Comparison of ENCODE assay signal across 11 mouse cellular contexts in genomic region chr4:126123309-126124040, GRCm38 (mm10). TPM values are rescaled to one million over a fixed set of nuclear protein-coding genes. Genes with fewer than 3 reads are reported as not detected.
DNase-seq lines count a peak whose midpoint lies in the region; ATAC-seq and TF ChIP-seq lines count a peak whose summit lies in the region.
"Had no signal": no experiment of that assay in that cellular context is flagged by ENCODE, and none has a peak within 500 bp of the region (broad histone marks: within the 10 kb centered on the region; RNA-seq: fewer than 3 reads in every experiment).

No protein-coding gene starts in this region.

- TF ChIP-seq POLR2A in cerebellum, adult 2 months (IDR thresholded peaks at IDR 0.05; ENCODE audit: borderline replicate concordance, insufficient read depth, low read length): no peak

- no peak for ATAC-seq in granulocyte monocyte progenitor cell, adult 5-6 weeks (replicated peaks; ENCODE audit: poor library complexity, severe bottlenecking)

- H3K4me3 ChIP-seq in cerebellum, adult 2 months (replicated peaks; ENCODE audit: insufficient read depth, low read depth, low read length): no peak overlapping the region
- H3K4me3 ChIP-seq in left cerebral cortex, adult 2 months: no peak overlapping the region
- H3K4me3 ChIP-seq: embryonic facial prominence, embryonic 10.5 days; kidney, embryonic 15.5 days; liver, embryonic 15.5 days had no signal

- no peak for TF ChIP-seq CTCF in cerebellum, adult 2 months (IDR thresholded peaks at IDR 0.05; ENCODE audit: borderline replicate concordance, insufficient read depth, low read depth, low read length)
- no peak for TF ChIP-seq CTCF in left cerebral cortex, adult 2 months (IDR thresholded peaks at IDR 0.05)

- H3K27me3 ChIP-seq in cerebellum, adult 2 months (ENCODE audit: control insufficient read depth, insufficient read depth, low read length): no peaks in the 10 kb centered on the region
- H3K27me3 ChIP-seq: kidney, embryonic 15.5 days; liver, embryonic 15.5 days had no signal

- WGBS in cerebellum, adult 2 months: 15% methylated on average over 10 of the region's 10 CpGs

- peak overlapping the region; percentile 58 for H3K27ac ChIP-seq in cerebellum, adult 2 months (ENCODE audit: insufficient read depth, low read length)
- peak overlapping the region; percentile 51; the same call in 1 of the 2 replicates for H3K27ac ChIP-seq in left cerebral cortex, adult 2 months
- H3K27ac ChIP-seq: embryonic facial prominence, embryonic 10.5 days; kidney, embryonic 15.5 days; liver, embryonic 15.5 days had no signal

- peak; percentile 50 to 58 for DNase-seq in cerebellum, adult 2 months
- no peak for DNase-seq in cerebellum, adult 11 months
- DNase-seq in left cerebral cortex, adult 2 months (ENCODE audit: extremely low spot score in 1 of 2, low spot score in 2 of 2): peak in 1 of 2 experiments; percentile 41
- no peak for DNase-seq in left cerebral cortex, postnatal 4 days
- peak; percentile 33 to 48 for DNase-seq in right cerebral cortex, postnatal 36 days (ENCODE audit: low spot score in 2 of 2)
- no peak for DNase-seq in right cerebral cortex, postnatal 14 days
- DNase-seq: gastrocnemius, postnatal 36 days had no signal

- intact Hi-C loops in left cerebral cortex, adult 2 months (cut with DNase I): no loop called here
- intact Hi-C loops in left cerebral cortex, postnatal 4 days (cut with DNase I): no loop called here

- peaks cover 34% of the 10 kb centered on the region for H3K4me1 ChIP-seq in cerebellum, adult 2 months (ENCODE audit: control insufficient read depth, insufficient read depth, low read length)
- H3K4me1 ChIP-seq: embryonic facial prominence, embryonic 10.5 days; kidney, embryonic 15.5 days had no signal

RNA-seq across cellular contexts. Expression of gene Stk40, which starts 19.7 kb away (rescaled TPM):
- polyA plus RNA-seq in cerebellum, adult 2 months (2012; rRNA removed): 23.3 and 24.9 TPM in 2 replicates
- 10 to 100 TPM; 39.8 to 56.4 TPM for total RNA-seq in left cerebral cortex, adult 2 months (2021)
- total RNA-seq in left cerebral cortex, postnatal 4 days (2021): 10 to 100 TPM; 23.7 to 25.0 TPM
- 5.9 and 6.3 TPM in 2 replicates for total RNA-seq in granulocyte monocyte progenitor cell, adult 5-6 weeks (2014; fragmentation: Nextera tagmentation)
- total RNA-seq in granulocyte monocyte progenitor cell, adult 5-6 weeks (2017): 2.9 and 3.6 TPM in 2 replicates

RNA-seq across cellular contexts. Expression of gene Eva1b, which starts 24.1 kb away (rescaled TPM):
- 9.0 and 9.2 TPM in 2 replicates for polyA plus RNA-seq in cerebellum, adult 2 months (2012; rRNA removed)
- total RNA-seq in left cerebral cortex, adult 2 months (2021): 1 to 10 TPM; 3.1 to 3.8 TPM
- 1 to 10 TPM; 6.3 to 7.2 TPM for total RNA-seq in left cerebral cortex, postnatal 4 days (2021)
- 0.73 and 1.1 TPM in 2 replicates for total RNA-seq in granulocyte monocyte progenitor cell, adult 5-6 weeks (2014; fragmentation: Nextera tagmentation)
- 1.0 and 2.4 TPM in 2 replicates for total RNA-seq in granulocyte monocyte progenitor cell, adult 5-6 weeks (2017)

RNA-seq across cellular contexts. Expression of gene Lsm10, which starts 27.1 kb away (rescaled TPM):
- polyA plus RNA-seq in cerebellum, adult 2 months (2012; rRNA removed): 21.4 and 28.8 TPM in 2 replicates
- total RNA-seq in left cerebral cortex, adult 2 months (2021): 10 to 100 TPM; 11.3 to 14.4 TPM
- 10 to 100 TPM; 23.9 to 25.3 TPM for total RNA-seq in left cerebral cortex, postnatal 4 days (2021)
- total RNA-seq in granulocyte monocyte progenitor cell, adult 5-6 weeks (2014; fragmentation: Nextera tagmentation): 14.2 and 23.0 TPM in 2 replicates
- total RNA-seq in granulocyte monocyte progenitor cell, adult 5-6 weeks (2017): 10.9 and 12.5 TPM in 2 replicates

RNA-seq across cellular contexts. Expression of gene Sh3d21, which starts 39.8 kb away (rescaled TPM):
- 1.6 and 2.0 TPM in 2 replicates for polyA plus RNA-seq in cerebellum, adult 2 months (2012; rRNA removed)
- total RNA-seq in left cerebral cortex, adult 2 months (2021): 1 to 10 TPM in 1 of 2 experiments, under 1 TPM in 1; 0.86 to 1.1 TPM
- 1 to 10 TPM in 1 of 2 experiments, under 1 TPM in 1; 0.58 to 1.3 TPM for total RNA-seq in left cerebral cortex, postnatal 4 days (2021)
- total RNA-seq in granulocyte monocyte progenitor cell, adult 5-6 weeks (2014; fragmentation: Nextera tagmentation): 0.15 and 1.5 TPM in 2 replicates
- total RNA-seq in granulocyte monocyte progenitor cell, adult 5-6 weeks (2017): 0.36 and 0.39 TPM in 2 replicates

Comparison
In these comparisons a context has a peak if more than half of its experiments do, and no peak if none do; other contexts are left out.
1. DNase-seq: peak in cerebellum, adult 2 months (2 of 2) and right cerebral cortex, postnatal 36 days (2 of 2); none in cerebellum, adult 11 months (single experiment), left cerebral cortex, postnatal 4 days (single experiment) and right cerebral cortex, postnatal 14 days (single experiment).